Mouse (Mus musculus) mouse trophoblast stem cell (cell line): Measurements from ENCODE around the gene Adal.

Experiments
- in situ Hi-C, 2 experiments: fragments of 300-500 bp; cut with MseI, MboI; formaldehyde crosslinking; loops; 2 replicates in 1 of 2; 3 replicates in 1 of 2; pipeline ENCODE4 v1.15.1; 2025

Adal gene

DNA sequence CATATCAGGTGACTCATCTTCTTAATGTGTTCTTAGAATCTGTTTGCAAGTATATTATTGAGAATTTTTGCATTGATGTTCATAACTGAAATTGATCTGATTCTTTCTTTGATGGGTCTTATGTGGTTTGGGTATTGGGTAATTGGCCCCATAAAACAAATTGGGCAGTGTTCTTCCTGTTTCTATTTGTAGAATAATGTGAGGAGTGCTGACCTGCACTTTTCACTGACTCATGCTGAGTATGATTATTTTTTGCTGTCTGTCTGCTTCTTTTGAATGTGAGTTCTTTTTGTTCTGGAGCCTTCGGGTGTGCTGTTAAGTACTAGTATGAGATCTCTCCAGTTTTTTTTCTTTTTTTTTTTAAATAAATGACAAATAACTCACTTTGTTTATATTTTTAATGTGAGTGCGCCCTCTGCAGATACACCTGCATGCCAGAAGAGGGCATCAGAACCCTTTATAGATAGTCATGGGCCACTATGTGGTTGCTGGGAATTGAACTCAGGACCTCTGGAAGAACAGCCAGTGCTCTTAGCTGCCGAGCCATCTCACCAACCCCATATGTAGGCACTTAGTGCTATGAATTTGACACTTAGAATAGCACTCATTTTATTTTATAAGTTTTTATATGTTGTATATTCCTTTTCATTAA lies 38.7 kb downstream of the Adal start:
- in situ Hi-C loops = no loop called here

DNA sequence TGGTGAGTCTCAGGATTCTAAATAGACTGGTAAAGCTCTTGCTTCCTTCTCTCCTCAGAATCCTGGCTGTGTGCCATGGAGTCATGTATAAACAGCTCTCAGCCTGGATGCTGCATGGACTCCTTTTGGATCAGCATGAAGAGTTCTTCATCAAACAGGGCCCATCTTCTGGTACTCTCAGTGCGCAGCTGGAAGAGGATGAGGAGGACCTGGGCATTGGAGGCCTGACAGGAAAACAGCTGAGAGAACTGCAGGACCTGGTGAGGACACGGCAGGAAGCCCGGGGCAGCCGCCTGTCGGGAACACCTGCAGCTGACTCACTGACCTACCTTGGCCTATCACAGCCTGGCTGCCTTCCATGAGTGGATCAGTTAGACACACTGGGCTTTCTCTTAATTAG lies 43.2 kb downstream of the Adal start:
- in situ Hi-C loops = no loop called here

DNA sequence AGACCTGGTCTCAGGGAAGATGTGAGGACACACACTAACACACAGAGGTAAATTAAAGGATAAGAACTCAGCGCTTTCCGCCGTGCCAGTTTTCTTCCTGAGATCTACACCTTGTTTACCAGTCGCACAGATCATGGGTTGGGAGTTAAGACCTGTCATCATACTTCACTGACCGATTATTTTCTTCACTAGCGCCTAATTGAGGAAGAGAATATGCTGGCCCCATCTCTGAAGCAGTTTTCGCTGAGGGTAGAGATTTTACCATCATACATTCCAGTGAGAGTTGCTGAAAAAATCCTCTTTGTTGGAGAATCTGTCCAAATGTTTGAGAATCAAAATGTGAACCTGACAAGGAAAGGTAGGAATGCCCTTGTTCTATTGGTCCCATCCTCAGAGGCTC lies 43.9 kb downstream of the Adal start:
- in situ Hi-C loops = no loop called here

DNA sequence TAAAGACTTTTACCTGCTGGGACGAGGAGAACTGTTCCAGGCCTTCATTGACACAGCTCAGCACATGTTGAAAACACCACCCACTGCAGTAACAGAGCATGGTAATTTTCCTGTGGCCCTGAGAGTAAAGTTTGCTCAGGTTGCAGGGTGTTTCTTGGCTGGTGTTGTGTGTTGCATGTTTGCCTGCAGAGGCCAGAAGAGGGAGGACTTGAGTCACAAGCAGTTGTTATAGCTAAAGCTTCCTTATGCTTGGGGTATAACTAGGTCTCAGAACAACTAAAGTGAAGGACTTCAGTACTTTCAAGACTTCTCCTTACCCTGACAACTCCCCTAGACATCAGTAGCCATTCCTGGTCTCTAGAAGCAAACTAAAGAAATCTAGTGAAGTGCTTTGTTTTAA lies 48.3 kb downstream of the Adal start:
- in situ Hi-C loops = no loop called here

- in situ Hi-C loops = no loop called here
Observed at GRCm38 (mm10) chr2:121195466-121195865, 55.2 kb downstream of the Adal start.

GRCm38 (mm10) chr2:121204276-121204675 lies 64.0 kb downstream of the Adal start:
- in situ Hi-C loops = no loop called here
